Mouse (Mus musculus) embryonic fibroblast, embryonic 13.5 days (primary cell): Measurements from ENCODE around the gene Kirrel.

Source experiments
- CTCF ChIP-seq: IDR thresholded peaks from 2 replicates; pipeline ENCODE4 v1.5.1; 2011; ENCODE audit warnings: mild to moderate bottlenecking, control low read depth, low read length, moderate library complexity, borderline replicate concordance; ENCODE audit not compliant: insufficient read depth
- POLR2A ChIP-seq: IDR thresholded peaks from 2 replicates; pipeline ENCODE4 v1.6.1; 2011; ENCODE audit warnings: low read depth, mild to moderate bottlenecking, control low read depth, low read length, moderate library complexity

DNA sequence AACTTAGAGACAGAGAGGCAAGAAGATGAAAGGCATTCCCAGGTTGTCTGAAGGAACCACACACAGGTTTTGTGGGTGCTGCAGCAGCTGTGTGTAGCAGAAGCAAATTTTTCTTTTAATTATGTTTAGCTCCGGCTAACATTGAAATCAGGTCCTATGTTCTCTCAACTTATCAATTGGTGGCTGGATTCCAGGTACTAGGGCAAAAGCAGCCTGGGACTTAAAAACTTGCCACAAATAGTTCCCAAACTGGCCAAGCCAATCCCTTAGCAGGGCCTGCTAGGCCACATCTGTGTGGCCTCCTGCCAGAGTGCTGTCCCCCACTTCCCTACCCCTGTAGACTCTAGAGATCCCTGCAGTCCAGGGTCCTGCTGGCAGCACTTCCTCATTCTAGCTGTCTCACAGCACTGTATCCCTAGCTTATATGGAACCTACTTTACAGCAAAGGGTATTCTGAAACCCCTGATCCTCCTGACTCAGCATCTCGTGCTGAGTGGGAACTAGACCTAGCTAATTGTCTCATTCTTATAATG is 23.2 kb downstream of the Kirrel start:
- TF ChIP-seq CTCF (no peak), POLR2A (no peak; the same call in none of the 2 replicates)
